Mouse (Mus musculus): ENCODE results near the gene Wscd2.

DNA sequence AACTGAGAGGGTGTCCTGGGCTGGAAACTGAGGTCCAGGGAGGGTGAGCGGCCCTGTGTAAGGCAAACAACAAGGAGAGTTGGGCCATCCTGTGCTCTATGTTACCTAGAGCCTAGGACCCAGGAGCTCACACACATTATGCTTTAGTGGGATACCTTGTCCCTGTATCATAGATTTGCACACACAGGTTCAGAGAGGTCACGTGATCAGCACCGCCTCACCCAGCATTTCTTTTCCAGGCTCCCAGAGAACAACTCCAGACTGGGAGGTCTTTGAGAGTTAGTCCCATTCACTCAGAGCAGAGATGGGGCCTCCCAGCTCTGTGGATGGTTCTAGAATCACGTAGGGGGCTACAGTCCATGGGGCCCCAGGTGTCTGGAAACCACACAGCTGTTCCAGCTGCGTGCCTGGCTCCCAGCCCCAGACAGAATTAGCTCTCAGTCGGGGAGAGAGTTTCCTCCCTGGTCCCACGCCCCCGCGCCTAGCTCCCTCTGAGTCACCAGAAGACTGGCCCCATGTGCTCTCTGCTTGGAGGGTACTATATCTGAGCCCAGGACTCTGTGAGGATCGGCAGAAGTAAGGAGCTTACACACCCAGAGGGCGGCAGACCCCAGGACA is 137.8 kb downstream of the Wscd2 start:
- TF ChIP-seq CTCF (IDR thresholded peaks at IDR 0.05; ENCODE audit: low read depth) (no peak), EP300 (IDR thresholded peaks at IDR 0.05; ENCODE audit: low read depth) (no peak)
